Mouse (Mus musculus): ENCODE results near the gene Lcmt1.
A peak's percentile ranks its signal among the peaks of the same experiment; 100 is the strongest.

Gene Lcmt1

DNA sequence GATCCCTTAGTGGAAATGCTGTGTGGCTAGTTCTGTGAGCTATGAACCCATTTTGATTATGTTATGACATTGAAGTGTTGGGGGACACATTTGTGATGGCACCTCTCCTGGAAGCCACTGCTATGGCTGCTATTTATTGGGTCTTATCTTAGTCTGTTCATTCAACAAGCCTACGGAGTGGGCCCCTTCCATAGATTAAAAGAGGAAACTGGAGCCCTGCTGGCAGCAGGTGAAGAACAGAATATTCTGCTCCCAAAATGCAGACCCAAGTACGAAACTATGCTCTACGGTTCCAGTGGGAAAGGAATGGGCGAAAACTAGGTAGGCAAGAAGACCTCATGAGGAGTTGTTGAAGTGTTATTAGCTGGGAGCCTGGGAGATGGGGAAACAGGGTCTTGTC lies 88.7 kb downstream of the Lcmt1 start:
- DNase-seq (ENCODE audit: low spot score), result no peak

- no peak for DNase-seq (ENCODE audit: low spot score)
Observed at GRCm38 (mm10) chr7:123459247-123459646, 89.7 kb downstream of the Lcmt1 start.

DNA sequence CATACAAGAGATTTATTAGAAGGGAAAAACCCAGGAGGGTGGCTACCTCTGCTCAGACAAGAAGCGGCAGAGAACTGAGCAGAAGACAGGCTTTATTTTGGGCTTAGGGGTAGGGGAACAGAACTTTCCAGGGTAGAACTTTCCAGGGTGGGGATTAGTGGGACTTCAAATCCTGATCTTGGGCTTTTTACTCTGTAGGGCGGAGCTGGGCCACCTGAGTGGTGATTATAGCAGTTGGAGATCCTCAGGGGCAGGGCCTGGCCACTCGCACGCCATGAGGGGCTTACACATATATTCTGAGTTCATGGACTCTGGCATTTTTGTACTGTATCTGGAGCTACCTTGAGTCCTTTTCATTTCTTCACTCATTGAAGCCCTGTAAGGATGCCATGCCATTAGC lies 91.7 kb downstream of the Lcmt1 start:
- no peak for DNase-seq (ENCODE audit: low spot score)

GRCm38 (mm10) chr7:123462070-123462501 lies 92.5 kb downstream of the Lcmt1 start, which contains the start of gene Aqp8:
TSS of gene Aqp8 (plus strand) at chr7:123462291.
- DNase-seq (ENCODE audit: low spot score), result no peak

GRCm38 (mm10) chr7:123463569-123463968 lies 94.0 kb downstream of the Lcmt1 start:
- no peak for DNase-seq (ENCODE audit: low spot score)

DNA sequence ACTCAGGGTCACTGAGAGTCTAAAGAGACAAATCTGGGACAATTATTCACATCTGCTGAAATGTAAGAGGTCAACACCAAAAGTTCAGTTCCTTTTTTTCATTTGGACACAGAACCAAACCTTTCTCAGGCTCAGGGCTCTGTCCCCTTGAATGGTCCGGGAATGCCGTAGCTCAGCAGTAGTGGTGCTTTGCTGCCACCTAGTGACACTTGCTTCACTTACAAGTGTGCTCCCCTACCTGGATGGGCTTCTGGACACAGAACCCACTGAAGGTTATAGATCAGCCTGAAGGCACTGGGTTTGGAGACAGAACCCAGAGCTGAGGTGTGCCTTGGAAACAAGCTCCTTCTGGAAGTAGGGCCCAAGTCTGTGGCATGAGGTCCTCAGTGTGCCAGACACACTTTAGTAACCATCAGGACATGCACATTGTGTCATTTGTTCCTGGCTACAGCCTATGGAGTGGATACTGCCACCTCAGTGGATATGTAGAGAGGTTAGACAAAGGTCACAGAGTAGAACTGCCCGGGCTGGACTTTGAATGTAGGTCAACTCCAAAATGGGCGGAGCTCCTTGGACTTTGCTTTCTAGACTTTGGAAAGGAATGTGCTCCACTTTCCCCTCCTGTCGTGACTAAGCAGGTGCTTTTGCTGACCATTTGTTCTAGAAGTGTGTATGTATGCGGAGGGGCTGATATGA lies 96.3 kb downstream of the Lcmt1 start:
- DNase-seq (ENCODE audit: low spot score), result peak; percentile 42

- no peak for DNase-seq (ENCODE audit: low spot score)
Observed at GRCm38 (mm10) chr7:123467961-123468360, 98.4 kb downstream of the Lcmt1 start.

All from ovary, postnatal 10 days (tissue).